Comparison of ENCODE assay signal across 19 mouse cellular contexts in the genomic region with DNA sequence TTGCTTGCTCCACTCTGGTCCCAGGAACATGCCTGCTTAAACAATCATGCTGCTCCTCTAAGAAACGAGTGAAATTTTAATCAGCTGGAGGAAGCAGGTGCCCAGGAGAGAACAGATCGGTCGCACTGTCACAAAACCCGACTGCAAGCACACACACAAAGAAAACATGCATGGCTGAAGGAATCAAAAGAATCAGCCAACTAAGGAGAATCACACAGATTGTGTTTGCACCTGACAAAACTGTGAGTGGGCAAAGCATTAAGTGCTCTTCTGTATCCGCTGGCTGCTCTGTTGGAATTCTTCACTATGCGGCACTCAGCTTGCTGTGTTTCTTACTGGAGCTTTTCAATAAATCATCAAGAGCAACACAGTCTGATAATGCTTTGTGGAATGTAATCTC.
A peak's percentile ranks its signal among the peaks of the same experiment; 100 is the strongest.
DNase-seq lines count a peak whose midpoint lies in the region; ATAC-seq and TF ChIP-seq lines count a peak whose summit lies in the region.
"Had no signal": no experiment of that assay in that cellular context is flagged by ENCODE, and none has a peak within 500 bp of the region (broad histone marks: within the 10 kb centered on the region; RNA-seq: fewer than 3 reads in every experiment).

No protein-coding gene starts in this region.

- 28% methylated on average over 6 of the region's 6 CpGs for WGBS in forebrain, postnatal 0 days
- WGBS in forebrain, embryonic 11.5 days: 84% methylated on average over 6 of the region's 6 CpGs
- WGBS in midbrain, embryonic 14.5 days: 50% methylated on average over 6 of the region's 6 CpGs
- 46% methylated on average over 6 of the region's 6 CpGs for WGBS in midbrain, embryonic 15.5 days

- no peak overlapping the region for H3K27ac ChIP-seq in forebrain, postnatal 0 days (ENCODE audit: low read depth, low read length)
- H3K27ac ChIP-seq in forebrain, embryonic 11.5 days (ENCODE audit: low read depth, low read length): no peak overlapping the region
- H3K27ac ChIP-seq in midbrain, embryonic 14.5 days (replicated peaks; ENCODE audit: low read depth, low read length): peak overlapping the region; percentile 37; the same call in 1 of the 2 replicates
- H3K27ac ChIP-seq in midbrain, embryonic 15.5 days: no peak overlapping the region
- H3K27ac ChIP-seq: embryonic facial prominence, embryonic 13.5 days; hindbrain, embryonic 13.5 days; intestine, embryonic 15.5 days had no signal

- no peaks in the 10 kb centered on the region for H3K36me3 ChIP-seq in forebrain, postnatal 0 days (ENCODE audit: insufficient read depth)
- no peaks in the 10 kb centered on the region for H3K36me3 ChIP-seq in forebrain, embryonic 11.5 days (ENCODE audit: control insufficient read depth, insufficient read depth, low read length)
- no peaks in the 10 kb centered on the region for H3K36me3 ChIP-seq in midbrain, embryonic 14.5 days (ENCODE audit: control insufficient read depth, insufficient read depth, low read length)
- H3K36me3 ChIP-seq in midbrain, embryonic 15.5 days (replicated peaks): no peaks in the 10 kb centered on the region
- H3K36me3 ChIP-seq: embryonic facial prominence, embryonic 13.5 days; hindbrain, embryonic 13.5 days; intestine, embryonic 15.5 days had no signal

- no peak for TF ChIP-seq CTCF in forebrain, postnatal 0 days (IDR thresholded peaks at IDR 0.05; ENCODE audit: low read depth)
- TF ChIP-seq CTCF in brain, embryonic 14.5 days (IDR thresholded peaks at IDR 0.05; ENCODE audit: borderline replicate concordance, extremely low read depth, insufficient read depth, insufficient read length): no peak

- peak; percentile 47 for ATAC-seq in forebrain, postnatal 0 days
- no peak for ATAC-seq in forebrain, embryonic 11.5 days (replicated peaks; ENCODE audit: low FRiP score)
- ATAC-seq in midbrain, embryonic 14.5 days (ENCODE audit: low FRiP score, low TSS enrichment): no peak
- ATAC-seq in midbrain, embryonic 15.5 days (replicated peaks): no peak
- ATAC-seq: intestine, embryonic 15.5 days had no signal

- H3K4me1 ChIP-seq in forebrain, postnatal 0 days (ENCODE audit: insufficient read depth): no peaks in the 10 kb centered on the region
- H3K4me1 ChIP-seq in forebrain, embryonic 11.5 days (replicated peaks; ENCODE audit: control insufficient read depth, insufficient read depth, low read length): no peaks in the 10 kb centered on the region
- H3K4me1 ChIP-seq in midbrain, embryonic 14.5 days (ENCODE audit: control insufficient read depth, insufficient read depth, low read length): no peaks in the 10 kb centered on the region
- H3K4me1 ChIP-seq in midbrain, embryonic 15.5 days: peaks cover 5% of the 10 kb centered on the region; the same call in 1 of the 2 replicates
- H3K4me1 ChIP-seq: embryonic facial prominence, embryonic 13.5 days; intestine, embryonic 15.5 days had no signal

- no peak overlapping the region for H3K9ac ChIP-seq in forebrain, postnatal 0 days
- no peak overlapping the region for H3K9ac ChIP-seq in forebrain, embryonic 11.5 days (ENCODE audit: low read length)
- H3K9ac ChIP-seq in midbrain, embryonic 14.5 days (replicated peaks; ENCODE audit: low read length): no peak overlapping the region
- H3K9ac ChIP-seq in midbrain, embryonic 15.5 days: no peak overlapping the region
- H3K9ac ChIP-seq: embryonic facial prominence, embryonic 13.5 days; hindbrain, embryonic 13.5 days; intestine, embryonic 15.5 days had no signal

- peak; percentile 52 for DNase-seq in forebrain, postnatal 0 days
- DNase-seq in forebrain, embryonic 11.5 days (ENCODE audit: low spot score): no peak
- DNase-seq in midbrain, embryonic 14.5 days: peak; percentile 15
- DNase-seq in brain, embryonic 14.5 days (ENCODE audit: low read depth): peak; percentile 60
- DNase-seq in left cerebral cortex, postnatal 10 days (ENCODE audit: extremely low spot score in 1 of 2, low spot score in 2 of 2): no peak
- DNase-seq in cerebellum, adult 9-10 months: no peak
- DNase-seq: adrenal gland, adult 8-10 months; adrenal gland, postnatal 36 days; cerebellum, adult 11-12 months; cerebellum, adult 9-11 months; cerebellum, postnatal 36 days; gastrocnemius, postnatal 10 days; heart, postnatal 10 days; heart, postnatal 4 days; kidney, adult 18-20 months had no signal

- H3K4me3 ChIP-seq in forebrain, postnatal 0 days (ENCODE audit: low read depth, low read length): no peak overlapping the region
- H3K4me3 ChIP-seq in forebrain, embryonic 11.5 days (ENCODE audit: low read depth, low read length): no peak overlapping the region
- H3K4me3 ChIP-seq in midbrain, embryonic 14.5 days (replicated peaks; ENCODE audit: low read depth, low read length): no peak overlapping the region
- no peak overlapping the region for H3K4me3 ChIP-seq in midbrain, embryonic 15.5 days
- H3K4me3 ChIP-seq: embryonic facial prominence, embryonic 13.5 days; hindbrain, embryonic 13.5 days; intestine, embryonic 15.5 days had no signal

- H3K27me3 ChIP-seq in forebrain, postnatal 0 days (ENCODE audit: insufficient read depth, low read length): no peaks in the 10 kb centered on the region
- no peaks in the 10 kb centered on the region for H3K27me3 ChIP-seq in forebrain, embryonic 11.5 days (ENCODE audit: control insufficient read depth, insufficient read depth, low read length)
- H3K27me3 ChIP-seq in midbrain, embryonic 14.5 days (ENCODE audit: control insufficient read depth, insufficient read depth, low read length): no peaks in the 10 kb centered on the region
- no peaks in the 10 kb centered on the region for H3K27me3 ChIP-seq in midbrain, embryonic 15.5 days (replicated peaks)
- H3K27me3 ChIP-seq: embryonic facial prominence, embryonic 13.5 days; hindbrain, embryonic 13.5 days; intestine, embryonic 15.5 days had no signal

- intact Hi-C loops in left cerebral cortex, postnatal 10 days (cut with DNase I): no loop called here

- no peak overlapping the region for H3K4me2 ChIP-seq in forebrain, postnatal 0 days (ENCODE audit: low read depth)
- no peak overlapping the region for H3K4me2 ChIP-seq in forebrain, embryonic 11.5 days (ENCODE audit: low read depth, low read length, severe bottlenecking)
- H3K4me2 ChIP-seq in midbrain, embryonic 14.5 days (ENCODE audit: low read length): no peak overlapping the region
- no peak overlapping the region for H3K4me2 ChIP-seq in midbrain, embryonic 15.5 days
- H3K4me2 ChIP-seq: embryonic facial prominence, embryonic 13.5 days; hindbrain, embryonic 13.5 days; intestine, embryonic 15.5 days had no signal

- TF ChIP-seq POLR2A in brain, embryonic 14.5 days (IDR thresholded peaks at IDR 0.05; ENCODE audit: borderline replicate concordance, extremely low read depth, insufficient read depth, insufficient read length, poor library complexity, severe bottlenecking): no peak

- no peaks in the 10 kb centered on the region for H3K9me3 ChIP-seq in forebrain, postnatal 0 days (ENCODE audit: low read length)
- no peaks in the 10 kb centered on the region for H3K9me3 ChIP-seq in forebrain, embryonic 11.5 days (ENCODE audit: control insufficient read depth, low read length)
- H3K9me3 ChIP-seq in midbrain, embryonic 14.5 days (ENCODE audit: control insufficient read depth, low read length): no peaks in the 10 kb centered on the region
- H3K9me3 ChIP-seq in midbrain, embryonic 15.5 days: no peaks in the 10 kb centered on the region
- H3K9me3 ChIP-seq: embryonic facial prominence, embryonic 13.5 days; hindbrain, embryonic 13.5 days; intestine, embryonic 15.5 days had no signal

Comparison
In these comparisons a context has a peak if more than half of its experiments do, and no peak if none do; other contexts are left out.
1. DNase-seq: peak in forebrain, postnatal 0 days (single experiment), midbrain, embryonic 14.5 days (single experiment) and brain, embryonic 14.5 days (single experiment); none in forebrain, embryonic 11.5 days (single experiment), left cerebral cortex, postnatal 10 days (0 of 2) and cerebellum, adult 9-10 months (single experiment).